Mouse (Mus musculus) 416B (cell line): ENCODE measurements around the gene Kat2a.

Experiments used
- DNase-seq: peaks from one replicate; pipeline ENCODE4 v3.0.0; 2011; ENCODE audit warnings: low read depth

Kat2a gene

DNA sequence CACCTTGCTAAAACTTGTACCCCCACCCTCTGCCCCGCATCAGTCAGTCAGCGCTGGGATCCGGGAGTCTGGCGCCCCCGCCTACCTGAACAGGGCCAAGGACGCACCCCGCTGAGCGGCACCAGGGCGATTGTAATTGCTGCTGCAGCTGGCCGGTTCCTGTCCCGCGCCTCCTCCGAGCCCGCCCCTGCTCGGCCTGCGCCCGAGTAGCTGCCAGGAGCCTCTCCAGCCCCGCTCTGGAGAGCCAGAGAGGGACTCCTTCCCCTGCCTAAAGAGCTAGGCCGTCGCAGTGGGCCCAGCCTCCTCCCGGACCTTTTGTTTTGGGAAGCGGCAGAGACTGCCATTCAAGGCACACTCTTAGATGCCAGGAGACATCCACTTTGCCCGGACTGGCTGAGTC is 39.1 kb downstream of the Kat2a start:
- DNase-seq = no peak

DNA sequence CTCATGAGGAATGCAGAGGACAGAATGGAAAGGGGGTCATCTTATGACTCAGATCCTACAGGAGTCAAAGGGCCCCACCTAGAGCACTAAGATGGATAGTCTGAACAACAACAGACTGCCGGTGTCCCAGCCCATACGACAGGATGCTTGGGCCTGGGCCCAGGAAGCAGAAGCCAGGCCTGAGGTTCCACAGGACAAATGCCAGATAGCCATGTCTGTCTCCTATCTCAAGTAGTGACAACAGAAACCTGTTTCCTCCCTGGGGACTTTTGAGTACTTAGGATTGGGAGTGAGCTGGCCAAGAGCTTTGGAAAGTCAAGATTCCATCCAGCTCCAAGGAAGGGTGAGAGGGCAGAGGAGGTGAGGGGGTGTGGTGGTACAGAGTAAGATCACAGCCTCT is 40.3 kb downstream of the Kat2a start:
- DNase-seq = no peak

DNA sequence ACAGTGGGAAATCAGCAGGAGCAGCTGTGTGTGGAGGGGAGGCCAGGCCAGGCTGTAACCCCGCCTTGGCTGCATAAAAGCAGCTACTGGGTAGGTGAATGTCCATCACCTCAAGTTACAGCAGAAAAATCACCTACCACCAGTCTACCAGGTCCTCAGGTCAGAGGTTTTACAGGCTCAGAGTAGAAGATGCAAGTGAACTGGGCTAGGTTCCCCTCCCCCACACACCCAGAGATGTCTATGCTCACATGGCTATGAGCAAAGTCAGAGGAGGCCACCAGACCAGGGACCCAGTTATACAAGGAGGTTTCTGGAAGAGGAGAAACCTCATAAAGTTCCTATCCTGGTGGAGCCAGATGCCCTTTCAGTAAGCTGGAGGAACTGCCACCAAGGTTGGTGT is 41.2 kb downstream of the Kat2a start:
- DNase-seq = no peak

DNA sequence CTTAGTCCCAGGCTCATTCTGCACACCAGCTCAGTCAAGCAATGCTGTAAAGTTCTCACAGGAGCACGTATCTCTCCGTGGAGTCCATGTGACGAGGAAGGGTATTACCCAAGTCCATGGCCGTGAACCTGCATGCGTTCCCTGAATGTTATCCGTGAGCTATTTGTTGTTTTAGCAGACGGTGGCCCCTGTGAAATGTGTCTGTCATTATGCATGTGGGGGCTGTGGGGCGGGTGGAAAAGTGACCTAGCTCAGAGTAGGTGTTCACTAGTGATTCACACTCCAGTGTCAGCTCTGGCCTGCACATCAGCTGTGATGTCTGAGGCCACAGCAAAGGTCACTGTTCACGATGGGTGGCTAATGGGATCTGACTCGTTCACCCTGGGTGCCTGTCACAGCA is 52.5 kb downstream of the Kat2a start:
- DNase-seq = no peak

DNA sequence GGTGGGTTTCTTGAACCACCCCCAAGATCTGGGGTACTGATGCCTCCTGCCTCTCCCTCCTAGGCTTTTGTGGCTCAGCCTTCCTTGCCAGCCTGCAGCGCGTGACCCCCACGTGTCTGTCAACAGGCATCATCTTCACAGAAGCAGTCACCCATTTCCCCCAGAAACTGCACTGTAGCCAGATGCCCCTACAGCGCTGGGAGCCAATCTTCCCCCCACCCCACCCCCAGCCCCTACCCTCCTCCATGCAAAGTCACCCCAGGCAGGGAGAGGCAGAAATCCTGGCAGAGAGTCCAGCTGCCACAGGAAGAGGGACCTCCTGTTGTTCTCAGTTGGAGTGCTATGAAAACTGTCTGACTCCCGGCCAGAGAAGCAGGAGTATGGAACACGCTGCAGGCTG is 55.8 kb downstream of the Kat2a start:
- no peak for DNase-seq

DNA sequence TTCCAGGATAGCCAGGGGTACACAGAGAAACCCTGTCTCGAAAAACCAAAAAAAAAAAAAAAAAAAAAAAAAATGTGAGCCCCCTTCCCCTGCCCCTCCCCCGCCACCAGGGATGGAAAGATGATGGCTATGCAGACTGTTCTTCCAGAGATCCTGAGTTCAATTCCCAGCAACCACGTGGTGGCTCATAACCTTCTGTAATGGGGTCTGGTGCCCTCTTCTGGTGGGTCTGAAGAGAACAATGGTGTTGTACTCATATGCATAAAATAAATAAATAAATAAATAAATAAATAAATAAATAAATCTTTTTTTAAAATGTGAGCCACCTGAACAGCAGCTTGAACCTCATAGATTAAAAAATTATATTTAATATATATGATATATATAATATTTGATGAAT is 56.7 kb downstream of the Kat2a start:
- peak; percentile 24 for DNase-seq
